Mouse (Mus musculus): ENCODE results near the gene Hddc3.

- TF ChIP-seq CTCF (IDR thresholded peaks at IDR 0.05; ENCODE audit: low read depth) (no peak), EP300 (IDR thresholded peaks at IDR 0.05; ENCODE audit: low read depth) (no peak)
These were observed 3.9 kb downstream of the Hddc3 start for GRCm38 (mm10) chr7:80346830-80347229.

Measured in liver, embryonic 14.5 days (tissue).